Mouse (Mus musculus) heart, postnatal 0 days (tissue): ENCODE data around the gene Mfap3. TPM values are rescaled to one million over a fixed set of nuclear protein-coding genes. Genes with fewer than 3 reads are reported as not detected.

Experiments
- ATAC-seq: fragments of 200-750 bp; cut with Nextera tagmentation; 2 replicates; pipeline ENCODE4 v1.8.0; 2017; ENCODE audit warnings: low read depth, moderate number of reproducible peaks, moderate library complexity; ENCODE audit not compliant: insufficient read depth
- DNase-seq: peaks from one replicate; pipeline ENCODE4 v3.0.0-alpha.2; 2016; ENCODE audit warnings: low spot score
- H3K27ac ChIP-seq: fragments of 300-500 bp; sonication (generic); 2 replicates; pipeline ENCODE4 v1.5.1; 2014; ENCODE audit warnings: low read depth, mild to moderate bottlenecking
- H3K27me3 ChIP-seq: fragments of 300-500 bp; sonication (generic); 2 replicates; pipeline ENCODE4 v1.6.1; 2014; ENCODE audit warnings: low read length, mixed read lengths; ENCODE audit not compliant: control insufficient read depth, insufficient read depth
- H3K36me3 ChIP-seq: fragments of 300-500 bp; sonication (generic); replicated peaks from 2 replicates; pipeline ENCODE4 v1.6.1; 2014; ENCODE audit warnings: low read length, mixed read lengths; ENCODE audit not compliant: control insufficient read depth, insufficient read depth
- H3K4me1 ChIP-seq: fragments of 300-500 bp; sonication (generic); 2 replicates; pipeline ENCODE4 v1.6.1; 2014; ENCODE audit warnings: antibody characterized with exemption; ENCODE audit not compliant: control insufficient read depth, insufficient read depth
- H3K4me2 ChIP-seq: fragments of 300-500 bp; sonication (generic); 2 replicates; pipeline ENCODE4 v1.6.1; 2014; ENCODE audit warnings: low read depth, mild to moderate bottlenecking, low read length, moderate library complexity
- H3K4me3 ChIP-seq: fragments of 300-500 bp; sonication (generic); 2 replicates; pipeline ENCODE4 v1.5.1; 2014; ENCODE audit warnings: low read depth, low read length
- H3K9ac ChIP-seq: fragments of 300-500 bp; sonication (generic); replicated peaks from 2 replicates; pipeline ENCODE4 v1.6.1; 2014; ENCODE audit warnings: low read depth, low read length, mixed read lengths
- H3K9me3 ChIP-seq: fragments of 300-500 bp; sonication (generic); replicated peaks from 2 replicates; pipeline ENCODE4 v1.6.1; 2016; ENCODE audit warnings: low read length; ENCODE audit not compliant: control insufficient read depth
- CTCF ChIP-seq: IDR thresholded peaks from 2 replicates; pipeline ENCODE4 v1.5.1; 2016; ENCODE audit warnings: antibody characterized with exemption, control low read depth, low read depth
- EP300 ChIP-seq: IDR thresholded peaks from 2 replicates; pipeline ENCODE4 v1.6.1; 2016; ENCODE audit warnings: antibody characterized with exemption, low read depth
- WGBS: fragments of 180-500 bp; shearing (Covaris S2); extraction: QIAGEN DNeasy Blood & Tissue Kit; methylation state at CpG from one replicate; pipeline ENCODE4 v1.1.7; 2014; 5-methylcytosine and 5-hydroxymethylcytosine counted together
- polyA plus RNA-seq: library from polyadenylated mRNA; unstranded; fragments of >200 nt; fragmentation: Nextera tagmentation; extraction: Ambion mirVana; gene quantifications from 2 replicates; pipeline ENCODE4 v1.2.1, GENCODE M21; 2015
- total RNA-seq: library from RNA; depleted of rRNA; stranded (reverse); fragments of >200 nt; gene quantifications from 2 replicates; pipeline ENCODE4 v1.2.3, GENCODE M21; 2014; ENCODE audit warnings: low replicate concordance

Mfap3 gene
- total and polyA plus RNA-seq, 2 experiments from 2014 or later = 16.3 to 19.5 TPM

GRCm38 (mm10) chr11:57475119-57475518 lies 43.3 kb upstream of the Mfap3 start:
- no peak for TF ChIP-seq EP300
- TF ChIP-seq CTCF = peak; percentile 67
- ATAC-seq = no peak
- Histone ChIP-seq H3K4me2 (no peak overlapping the region), H3K4me1 (no peaks in the 10 kb centered on the region), H3K36me3 (no peaks in the 10 kb centered on the region), H3K4me3 (no peak overlapping the region), H3K9ac (no peak overlapping the region), H3K27me3 (no peaks in the 10 kb centered on the region), H3K27ac (no peak overlapping the region), H3K9me3 (no peaks in the 10 kb centered on the region)
- WGBS = 50% methylated on average over 6 of the region's 6 CpGs
- peak; percentile 10 for DNase-seq

- TF ChIP-seq EP300 (no peak), CTCF (no peak)
- no peaks in the 10 kb centered on the region for H3K9me3 ChIP-seq
- 89% methylated on average over 5 of the region's 5 CpGs for WGBS
- no peak overlapping the region for H3K27ac ChIP-seq
- H3K4me2 ChIP-seq = no peak overlapping the region
- no peaks in the 10 kb centered on the region for H3K27me3 ChIP-seq
- no peaks in the 10 kb centered on the region for H3K4me1 ChIP-seq
- H3K4me3 ChIP-seq = no peak overlapping the region
- peaks cover 25% of the 10 kb centered on the region for H3K36me3 ChIP-seq
- DNase-seq (no peak), ATAC-seq (no peak)
- H3K9ac ChIP-seq = no peak overlapping the region
Observed at GRCm38 (mm10) chr11:57478077-57478476, 40.4 kb upstream of the Mfap3 start.

GRCm38 (mm10) chr11:57488436-57488835 lies 30.0 kb upstream of the Mfap3 start:
- H3K4me2 ChIP-seq = no peak overlapping the region
- ATAC-seq (no peak), DNase-seq (no peak)
- WGBS = 53% methylated on average over 5 of the region's 5 CpGs
- no peaks in the 10 kb centered on the region for H3K27me3 ChIP-seq
- no peaks in the 10 kb centered on the region for H3K9me3 ChIP-seq
- no peak overlapping the region for H3K27ac ChIP-seq
- no peak overlapping the region for H3K9ac ChIP-seq
- no peaks in the 10 kb centered on the region for H3K4me1 ChIP-seq
- H3K36me3 ChIP-seq = peaks cover 83% of the 10 kb centered on the region
- no peak overlapping the region for H3K4me3 ChIP-seq
- TF ChIP-seq EP300 (no peak), CTCF (no peak)

- Histone ChIP-seq H3K4me2 (no peak overlapping the region), H3K36me3 (peaks cover 88% of the 10 kb centered on the region), H3K4me1 (no peaks in the 10 kb centered on the region), H3K4me3 (no peak overlapping the region), H3K27me3 (no peaks in the 10 kb centered on the region), H3K9me3 (no peaks in the 10 kb centered on the region), H3K9ac (no peak overlapping the region), H3K27ac (no peak overlapping the region)
- DNase-seq (no peak), ATAC-seq (no peak)
- WGBS = 70% methylated on average over 3 of the region's 3 CpGs
- no peak for TF ChIP-seq EP300
- TF ChIP-seq CTCF = no peak
Observed at GRCm38 (mm10) chr11:57496462-57497039, 21.9 kb upstream of the Mfap3 start.

GRCm38 (mm10) chr11:57497701-57498100 lies 20.8 kb upstream of the Mfap3 start:
- Histone ChIP-seq H3K27me3 (no peaks in the 10 kb centered on the region), H3K4me3 (no peak overlapping the region), H3K4me2 (no peak overlapping the region), H3K27ac (no peak overlapping the region), H3K36me3 (peaks cover 77% of the 10 kb centered on the region), H3K9ac (no peak overlapping the region), H3K9me3 (no peaks in the 10 kb centered on the region), H3K4me1 (no peaks in the 10 kb centered on the region)
- TF ChIP-seq CTCF (no peak), EP300 (no peak)
- ATAC-seq = no peak
- WGBS = 84% methylated on average over 3 of the region's 3 CpGs
- DNase-seq = no peak

GRCm38 (mm10) chr11:57498215-57498614 lies 20.2 kb upstream of the Mfap3 start:
- Histone ChIP-seq H3K4me3 (no peak overlapping the region), H3K27me3 (no peaks in the 10 kb centered on the region), H3K27ac (no peak overlapping the region), H3K9ac (no peak overlapping the region), H3K36me3 (peaks cover 77% of the 10 kb centered on the region), H3K4me2 (no peak overlapping the region), H3K4me1 (peaks cover 2% of the 10 kb centered on the region; the same call in 1 of the 2 replicates), H3K9me3 (no peaks in the 10 kb centered on the region)
- WGBS = 95% methylated on average over 5 of the region's 5 CpGs
- DNase-seq (no peak), ATAC-seq (no peak)
- TF ChIP-seq CTCF (no peak), EP300 (no peak)
